Mouse (Mus musculus): ENCODE results near the gene Micu1. TPM values are rescaled to one million over a fixed set of nuclear protein-coding genes. Genes with fewer than 3 reads are reported as not detected.

Micu1 gene
- polyA plus RNA-seq, 1 experiment = 174 TPM

GRCm38 (mm10) chr10:59778137-59778710, 75.9 kb downstream of the Micu1 start:
- 79% methylated on average over 4 of the region's 4 CpGs for WGBS
- TF ChIP-seq CTCF (IDR thresholded peaks at IDR 0.05; ENCODE audit: borderline replicate concordance, insufficient read depth, low read depth, low read length) (no peak), POLR2A (IDR thresholded peaks at IDR 0.05; ENCODE audit: borderline replicate concordance, insufficient read depth, low read length) (no peak)
- peaks cover 7% of the 10 kb centered on the region for H3K4me1 ChIP-seq (ENCODE audit: control insufficient read depth, insufficient read depth, low read length)
- no peak for DNase-seq
- no peaks in the 10 kb centered on the region for H3K27me3 ChIP-seq (ENCODE audit: control insufficient read depth, insufficient read depth, low read length)
- no peak overlapping the region for H3K4me3 ChIP-seq (replicated peaks; ENCODE audit: insufficient read depth, low read depth, low read length)
- H3K27ac ChIP-seq (ENCODE audit: insufficient read depth, low read length) = no peak overlapping the region

GRCm38 (mm10) chr10:59780698-59781097, 78.4 kb downstream of the Micu1 start:
- no peak for DNase-seq
- no peaks in the 10 kb centered on the region for H3K27me3 ChIP-seq (ENCODE audit: control insufficient read depth, insufficient read depth, low read length)
- peaks cover 14% of the 10 kb centered on the region; the same call in 1 of the 2 replicates for H3K4me1 ChIP-seq (ENCODE audit: control insufficient read depth, insufficient read depth, low read length)
- TF ChIP-seq CTCF (IDR thresholded peaks at IDR 0.05; ENCODE audit: borderline replicate concordance, insufficient read depth, low read depth, low read length) = no peak
- TF ChIP-seq POLR2A (IDR thresholded peaks at IDR 0.05; ENCODE audit: borderline replicate concordance, insufficient read depth, low read length) = no peak
- no peak overlapping the region for H3K4me3 ChIP-seq (replicated peaks; ENCODE audit: insufficient read depth, low read depth, low read length)
- H3K27ac ChIP-seq (ENCODE audit: insufficient read depth, low read length) = no peak overlapping the region
- WGBS = 32% methylated on average over 3 of the region's 3 CpGs

GRCm38 (mm10) chr10:59781205-59781931, 79.1 kb downstream of the Micu1 start:
- Histone ChIP-seq H3K27me3 (ENCODE audit: control insufficient read depth, insufficient read depth, low read length) (no peaks in the 10 kb centered on the region), H3K4me3 (replicated peaks; ENCODE audit: insufficient read depth, low read depth, low read length) (no peak overlapping the region), H3K27ac (ENCODE audit: insufficient read depth, low read length) (no peak overlapping the region), H3K4me1 (ENCODE audit: control insufficient read depth, insufficient read depth, low read length) (peaks cover 17% of the 10 kb centered on the region)
- DNase-seq = no peak
- TF ChIP-seq CTCF (IDR thresholded peaks at IDR 0.05; ENCODE audit: borderline replicate concordance, insufficient read depth, low read depth, low read length) = no peak
- no peak for TF ChIP-seq POLR2A (IDR thresholded peaks at IDR 0.05; ENCODE audit: borderline replicate concordance, insufficient read depth, low read length)
- 74% methylated on average over 7 of the region's 7 CpGs for WGBS

- peaks cover 17% of the 10 kb centered on the region for H3K4me1 ChIP-seq (ENCODE audit: control insufficient read depth, insufficient read depth, low read length)
- H3K27me3 ChIP-seq (ENCODE audit: control insufficient read depth, insufficient read depth, low read length) = no peaks in the 10 kb centered on the region
- no peak overlapping the region for H3K4me3 ChIP-seq (replicated peaks; ENCODE audit: insufficient read depth, low read depth, low read length)
- peak; percentile 85 to 93 for DNase-seq
- no peak for TF ChIP-seq CTCF (IDR thresholded peaks at IDR 0.05; ENCODE audit: borderline replicate concordance, insufficient read depth, low read depth, low read length)
- no peak; the same call in 1 of the 2 replicates for TF ChIP-seq POLR2A (IDR thresholded peaks at IDR 0.05; ENCODE audit: borderline replicate concordance, insufficient read depth, low read length)
- H3K27ac ChIP-seq (ENCODE audit: insufficient read depth, low read length) = peak overlapping the region; percentile 48
- 14% methylated on average over 18 of the region's 18 CpGs for WGBS
Measured at GRCm38 (mm10) chr10:59784731-59785685, 82.7 kb downstream of the Micu1 start.

- peaks cover 17% of the 10 kb centered on the region for H3K4me1 ChIP-seq (ENCODE audit: control insufficient read depth, insufficient read depth, low read length)
- H3K27me3 ChIP-seq (ENCODE audit: control insufficient read depth, insufficient read depth, low read length) = no peaks in the 10 kb centered on the region
- peak in 1 of 2 experiments; percentile 19 for DNase-seq
- H3K27ac ChIP-seq (ENCODE audit: insufficient read depth, low read length) = no peak overlapping the region
- H3K4me3 ChIP-seq (replicated peaks; ENCODE audit: insufficient read depth, low read depth, low read length) = no peak overlapping the region
- WGBS = 80% methylated on average over 5 of the region's 5 CpGs
- TF ChIP-seq POLR2A (IDR thresholded peaks at IDR 0.05; ENCODE audit: borderline replicate concordance, insufficient read depth, low read length) (no peak), CTCF (IDR thresholded peaks at IDR 0.05; ENCODE audit: borderline replicate concordance, insufficient read depth, low read depth, low read length) (no peak)
Measured at GRCm38 (mm10) chr10:59786289-59786688, 84.0 kb downstream of the Micu1 start.

- TF ChIP-seq POLR2A (IDR thresholded peaks at IDR 0.05; ENCODE audit: borderline replicate concordance, insufficient read depth, low read length) (no peak), CTCF (IDR thresholded peaks at IDR 0.05; ENCODE audit: borderline replicate concordance, insufficient read depth, low read depth, low read length) (peak; percentile 19; the same call in 1 of the 2 replicates)
- H3K4me3 ChIP-seq (replicated peaks; ENCODE audit: insufficient read depth, low read depth, low read length) = no peak overlapping the region
- H3K4me1 ChIP-seq (ENCODE audit: control insufficient read depth, insufficient read depth, low read length) = peaks cover 17% of the 10 kb centered on the region
- no peaks in the 10 kb centered on the region for H3K27me3 ChIP-seq (ENCODE audit: control insufficient read depth, insufficient read depth, low read length)
- DNase-seq = no peak
- WGBS = 85% methylated on average over 11 of the region's 11 CpGs
- H3K27ac ChIP-seq (ENCODE audit: insufficient read depth, low read length) = no peak overlapping the region
Measured at GRCm38 (mm10) chr10:59787140-59787800, 85.0 kb downstream of the Micu1 start.

- H3K27me3 ChIP-seq (ENCODE audit: control insufficient read depth, insufficient read depth, low read length) = no peaks in the 10 kb centered on the region
- 90% methylated on average over 8 of the region's 8 CpGs for WGBS
- DNase-seq = no peak
- no peak overlapping the region for H3K27ac ChIP-seq (ENCODE audit: insufficient read depth, low read length)
- H3K4me3 ChIP-seq (replicated peaks; ENCODE audit: insufficient read depth, low read depth, low read length) = no peak overlapping the region
- TF ChIP-seq CTCF (IDR thresholded peaks at IDR 0.05; ENCODE audit: borderline replicate concordance, insufficient read depth, low read depth, low read length) (no peak), POLR2A (IDR thresholded peaks at IDR 0.05; ENCODE audit: borderline replicate concordance, insufficient read depth, low read length) (no peak)
- H3K4me1 ChIP-seq (ENCODE audit: control insufficient read depth, insufficient read depth, low read length) = peaks cover 17% of the 10 kb centered on the region
Measured at GRCm38 (mm10) chr10:59787870-59788269, 85.6 kb downstream of the Micu1 start.

All from cerebellum, adult 2 months (tissue).